Mouse (Mus musculus) adipose tissue, adult 10 weeks (tissue): ENCODE measurements around the gene Odf2l. TPM values are rescaled to one million over a fixed set of nuclear protein-coding genes. Genes with fewer than 3 reads are reported as not detected.

Experiments
- polyA plus RNA-seq: library from polyadenylated mRNA; stranded (reverse); fragments of 350-450 nt; fragmentation: Illumina TruSeq; extraction: RNeasy Lipid Tissue Mini Kit (QIAGEN cat#74804); gene quantifications from one replicate; pipeline ENCODE4 v1.2.3, GENCODE M21; 2014; ENCODE audit warnings: low read depth, low replicate concordance

Odf2l gene
- polyA plus RNA-seq: 19.6 TPM

GRCm38 (mm10) chr3:145118254-145119001 lies at the start of gene Odf2l:
Gene Odf2l, plus strand, starts transcription at chr3:145118588.

GRCm38 (mm10) chr3:145099291-145099690 lies 19.1 kb upstream of the Odf2l start, which contains the start of gene Clca2:
Gene Clca2, minus strand, starts transcription at chr3:145099443.

Other genes starting within 250 kb of the Odf2l start
- not detected for gene Clca4b, start 186.1 kb upstream of the Odf2l start, polyA plus RNA-seq
- gene Clca4a, start 143.5 kb upstream of the Odf2l start, polyA plus RNA-seq: not detected
- gene Clca1, start 85.8 kb upstream of the Odf2l start, polyA plus RNA-seq: not detected
- gene Clca2, start 19.1 kb upstream of the Odf2l start, polyA plus RNA-seq: 0.84 TPM
- 0.48 TPM for gene Col24a1, start 173.9 kb downstream of the Odf2l start, polyA plus RNA-seq